Mouse (Mus musculus) lung, postnatal 0 days (tissue): Measurements from ENCODE around the gene Tnfaip3. TPM values are rescaled to one million over a fixed set of nuclear protein-coding genes. Genes with fewer than 3 reads are reported as not detected.
A peak's percentile ranks its signal among the peaks of the same experiment; 100 is the strongest.

Experiments
- ATAC-seq: fragments of 200-750 bp; cut with Nextera tagmentation; 2 replicates; pipeline ENCODE4 v1.8.0; 2017; ENCODE audit warnings: moderate library complexity
- DNase-seq: peaks from one replicate; pipeline ENCODE4 v3.0.0-alpha.2; 2016; ENCODE audit warnings: low spot score
- H3K27ac ChIP-seq: fragments of 300-500 bp; sonication (generic); 2 replicates; pipeline ENCODE4 v1.5.1; 2014; ENCODE audit warnings: antibody characterized with exemption, mild to moderate bottlenecking, low read length, mixed read lengths
- H3K27me3 ChIP-seq: fragments of 300-500 bp; sonication (generic); replicated peaks from 2 replicates; pipeline ENCODE4 v1.6.1; 2014; ENCODE audit warnings: low read length, mixed read lengths; ENCODE audit not compliant: insufficient read depth
- H3K36me3 ChIP-seq: fragments of 300-500 bp; sonication (generic); 2 replicates; pipeline ENCODE4 v1.6.1; 2014; ENCODE audit warnings: low read length, mixed read lengths; ENCODE audit not compliant: insufficient read depth
- H3K4me1 ChIP-seq: fragments of 300-500 bp; sonication (generic); 2 replicates; pipeline ENCODE4 v1.6.1; 2014; ENCODE audit warnings: antibody characterized with exemption, low read depth, low read length, mixed read lengths; ENCODE audit not compliant: insufficient read depth
- H3K4me2 ChIP-seq: fragments of 300-500 bp; sonication (generic); replicated peaks from 2 replicates; pipeline ENCODE4 v1.6.1; 2014; ENCODE audit warnings: low read depth, mild to moderate bottlenecking, low read length, moderate library complexity, mixed read lengths
- H3K4me3 ChIP-seq: fragments of 300-500 bp; sonication (generic); 2 replicates; pipeline ENCODE4 v1.5.1; 2014; ENCODE audit warnings: low read depth, low read length
- H3K9ac ChIP-seq: fragments of 300-500 bp; sonication (generic); replicated peaks from 2 replicates; pipeline ENCODE4 v1.6.1; 2014; ENCODE audit warnings: low read depth, mild to moderate bottlenecking
- H3K9me3 ChIP-seq: fragments of 300-500 bp; sonication (generic); 2 replicates; pipeline ENCODE4 v1.6.1; 2016; ENCODE audit warnings: low read length, mixed read lengths
- CTCF ChIP-seq: IDR thresholded peaks from 2 replicates; pipeline ENCODE4 v1.5.1; 2016; ENCODE audit warnings: antibody characterized with exemption, mild to moderate bottlenecking
- EP300 ChIP-seq: IDR thresholded peaks from 2 replicates; pipeline ENCODE4 v1.6.1; 2016; ENCODE audit warnings: antibody characterized with exemption, mild to moderate bottlenecking, control low read depth
- WGBS: fragments of 180-500 bp; shearing (Covaris S2); extraction: QIAGEN DNeasy Blood & Tissue Kit; methylation state at CpG from one replicate; pipeline ENCODE4 v1.1.7; 2014; 5-methylcytosine and 5-hydroxymethylcytosine counted together
- polyA plus RNA-seq: library from polyadenylated mRNA; unstranded; fragments of >200 nt; fragmentation: Nextera tagmentation; extraction: Ambion mirVana; gene quantifications from 2 replicates; pipeline ENCODE4 v1.2.1, GENCODE M21; 2015

The Tnfaip3 gene
- polyA plus RNA-seq, 1 experiment from 2014 or later: 4.9 TPM

DNA sequence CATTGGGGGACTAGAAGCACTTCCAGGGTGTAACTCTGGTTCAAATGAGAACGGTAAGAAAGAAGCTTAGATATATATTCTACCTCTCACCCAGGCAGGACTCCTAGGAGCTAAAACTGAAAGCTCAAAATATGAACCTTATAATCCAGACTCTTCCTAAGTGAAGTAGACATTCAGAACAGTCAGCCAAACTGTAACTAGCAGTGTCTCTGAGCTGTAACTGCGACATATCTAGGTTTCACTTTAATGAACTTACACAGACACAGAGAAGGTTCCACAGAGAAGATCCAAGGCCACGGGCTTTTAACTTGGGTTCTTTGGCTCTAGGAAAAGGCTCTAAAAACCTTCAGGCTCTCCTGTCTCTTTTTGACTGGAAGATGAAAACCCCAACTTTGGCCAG is 45.7 kb upstream of the Tnfaip3 start:
- Histone ChIP-seq H3K4me1 (no peaks in the 10 kb centered on the region), H3K9ac (no peak overlapping the region), H3K27me3 (no peaks in the 10 kb centered on the region), H3K4me3 (no peak overlapping the region), H3K4me2 (no peak overlapping the region), H3K27ac (no peak overlapping the region), H3K9me3 (no peaks in the 10 kb centered on the region), H3K36me3 (no peaks in the 10 kb centered on the region)
- ATAC-seq (no peak), DNase-seq (no peak)
- TF ChIP-seq CTCF: no peak
- no peak for TF ChIP-seq EP300
- 85% methylated on average over 3 of the region's 3 CpGs for WGBS

DNA sequence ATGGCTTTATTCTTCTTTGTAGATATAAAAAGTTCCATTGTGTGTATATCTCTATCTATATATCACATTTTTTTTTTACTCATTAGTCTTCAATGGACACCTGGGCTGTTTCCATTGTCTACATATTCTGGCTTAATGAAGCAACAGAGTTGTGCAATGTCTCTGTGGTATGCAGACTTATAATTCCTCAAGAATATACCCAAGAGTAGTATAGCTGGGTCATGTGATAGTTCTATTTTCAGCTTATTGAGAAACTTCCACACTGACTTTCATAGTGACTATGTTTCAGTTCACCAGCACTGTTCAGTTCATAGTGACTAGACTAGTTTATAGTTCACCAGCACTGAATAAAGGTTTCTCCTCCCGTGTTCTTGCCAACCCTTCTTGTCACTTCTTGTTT is 38.1 kb upstream of the Tnfaip3 start:
- Histone ChIP-seq H3K27me3 (no peaks in the 10 kb centered on the region), H3K4me2 (no peak overlapping the region), H3K9ac (no peak overlapping the region), H3K4me3 (no peak overlapping the region), H3K9me3 (no peaks in the 10 kb centered on the region), H3K4me1 (no peaks in the 10 kb centered on the region), H3K36me3 (no peaks in the 10 kb centered on the region), H3K27ac (no peak overlapping the region)
- no peak for ATAC-seq
- 84% methylated on average over 1 of the region's 1 CpGs for WGBS
- no peak for TF ChIP-seq EP300
- TF ChIP-seq CTCF: no peak
- peak; percentile 48 for DNase-seq

DNA sequence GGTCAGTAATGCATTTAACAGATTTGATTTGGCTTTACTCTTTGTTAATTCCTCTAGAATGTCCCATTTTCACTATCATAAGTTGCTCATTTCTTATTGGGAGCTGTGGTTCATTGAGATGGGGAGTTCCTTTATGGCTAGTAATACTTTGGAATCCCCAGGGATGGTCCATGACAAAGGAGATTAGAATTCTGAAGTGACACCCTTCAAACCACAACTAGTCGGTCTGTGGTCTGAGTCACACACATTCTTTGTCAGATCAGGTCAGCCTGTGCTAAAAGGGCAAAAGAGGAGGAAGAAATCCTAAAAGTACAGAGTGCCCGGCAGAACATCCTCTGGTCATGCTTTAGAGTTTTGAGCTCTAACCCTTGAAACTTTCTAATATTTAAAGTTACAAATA is 30.5 kb upstream of the Tnfaip3 start:
- Histone ChIP-seq H3K9ac (no peak overlapping the region), H3K36me3 (no peaks in the 10 kb centered on the region), H3K27ac (no peak overlapping the region), H3K9me3 (no peaks in the 10 kb centered on the region), H3K4me1 (no peaks in the 10 kb centered on the region), H3K27me3 (no peaks in the 10 kb centered on the region), H3K4me3 (no peak overlapping the region), H3K4me2 (no peak overlapping the region)
- ATAC-seq (no peak), DNase-seq (no peak)
- TF ChIP-seq CTCF (no peak), EP300 (no peak)
- WGBS: 46% methylated on average over 2 of the region's 2 CpGs

DNA sequence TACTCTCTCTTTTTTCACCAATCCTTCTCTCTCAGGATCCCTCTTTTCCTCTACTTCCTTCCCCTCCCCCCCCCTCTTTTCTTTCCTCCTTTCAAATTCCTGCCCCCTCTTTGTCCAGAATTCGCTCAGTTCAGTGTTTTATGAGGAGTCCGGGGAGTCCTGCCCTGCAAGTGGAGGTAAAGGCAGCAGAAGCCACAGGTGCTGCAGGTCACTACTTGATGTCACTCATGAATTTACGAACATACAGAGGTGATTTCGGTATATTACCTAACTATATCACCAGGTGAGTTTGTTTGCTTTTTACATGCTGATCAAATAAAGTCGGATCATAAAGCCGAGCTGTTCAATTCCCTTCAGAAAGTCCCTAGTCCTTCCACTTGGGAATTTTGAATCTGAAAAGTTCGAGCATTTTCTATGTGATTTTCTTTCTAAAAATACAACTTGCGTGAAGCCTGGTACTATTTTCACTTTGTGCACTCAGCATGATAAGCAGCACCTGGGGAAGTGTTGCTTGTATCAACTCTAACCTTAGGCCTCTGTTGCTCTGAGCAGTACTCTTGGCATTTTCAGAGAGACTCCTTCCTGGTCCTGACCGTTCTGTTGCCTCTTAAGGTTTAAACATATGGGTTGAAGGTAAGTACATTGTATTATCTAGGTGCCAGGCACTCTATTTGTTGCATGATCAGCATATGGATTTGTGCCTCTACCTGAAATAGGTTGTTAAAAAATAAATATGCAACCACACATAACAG is 29.5 kb upstream of the Tnfaip3 start:
- no peak for TF ChIP-seq EP300
- no peak for TF ChIP-seq CTCF
- H3K9me3 ChIP-seq: no peaks in the 10 kb centered on the region
- no peak overlapping the region for H3K27ac ChIP-seq
- no peaks in the 10 kb centered on the region for H3K27me3 ChIP-seq
- ATAC-seq (no peak), DNase-seq (no peak)
- no peak overlapping the region for H3K4me2 ChIP-seq
- H3K4me3 ChIP-seq: no peak overlapping the region
- no peaks in the 10 kb centered on the region for H3K36me3 ChIP-seq
- 60% methylated on average over 9 of the region's 9 CpGs for WGBS
- no peak overlapping the region for H3K9ac ChIP-seq
- H3K4me1 ChIP-seq: no peaks in the 10 kb centered on the region

DNA sequence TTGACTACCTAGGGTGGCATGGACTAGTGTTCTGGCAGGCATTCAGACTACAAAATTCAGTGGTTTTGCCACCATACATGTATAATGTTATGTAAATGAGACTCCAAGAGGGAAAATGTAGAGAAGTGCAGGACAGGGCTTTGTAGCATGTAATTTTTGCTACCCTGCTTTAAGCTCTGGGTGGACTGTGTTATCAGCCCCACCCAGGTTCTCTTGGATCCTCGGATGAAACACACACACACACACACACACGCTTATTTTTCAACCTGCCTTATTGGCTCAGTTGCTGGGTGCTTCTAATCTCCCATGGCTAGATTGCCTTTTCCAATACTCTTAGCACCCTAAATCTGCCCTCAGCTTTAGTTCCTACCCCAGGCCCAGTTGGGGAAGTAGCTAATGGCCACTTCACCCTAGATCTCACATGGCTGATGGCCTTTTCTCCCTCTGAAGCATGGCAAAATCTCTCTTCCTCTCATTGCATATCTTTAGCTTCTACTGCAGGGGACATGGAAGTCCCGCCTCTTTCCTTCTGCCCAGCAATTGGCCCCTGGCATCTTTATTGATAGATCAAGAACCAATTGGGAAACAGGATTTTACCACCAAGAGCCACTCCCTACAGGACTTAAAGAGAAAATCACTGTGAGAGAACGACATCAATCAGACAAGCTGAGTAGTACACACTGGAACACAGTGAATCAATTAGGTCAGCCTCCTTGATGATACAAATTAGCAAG is 28.2 kb upstream of the Tnfaip3 start:
- H3K36me3 ChIP-seq: no peaks in the 10 kb centered on the region
- no peak overlapping the region for H3K27ac ChIP-seq
- ATAC-seq (peak; percentile 41), DNase-seq (peak; percentile 60)
- WGBS: 61% methylated on average over 4 of the region's 4 CpGs
- no peak overlapping the region for H3K4me2 ChIP-seq
- no peak for TF ChIP-seq CTCF
- TF ChIP-seq EP300: no peak
- no peak overlapping the region for H3K4me3 ChIP-seq
- no peaks in the 10 kb centered on the region for H3K27me3 ChIP-seq
- H3K4me1 ChIP-seq: no peaks in the 10 kb centered on the region
- no peaks in the 10 kb centered on the region for H3K9me3 ChIP-seq
- H3K9ac ChIP-seq: no peak overlapping the region

DNA sequence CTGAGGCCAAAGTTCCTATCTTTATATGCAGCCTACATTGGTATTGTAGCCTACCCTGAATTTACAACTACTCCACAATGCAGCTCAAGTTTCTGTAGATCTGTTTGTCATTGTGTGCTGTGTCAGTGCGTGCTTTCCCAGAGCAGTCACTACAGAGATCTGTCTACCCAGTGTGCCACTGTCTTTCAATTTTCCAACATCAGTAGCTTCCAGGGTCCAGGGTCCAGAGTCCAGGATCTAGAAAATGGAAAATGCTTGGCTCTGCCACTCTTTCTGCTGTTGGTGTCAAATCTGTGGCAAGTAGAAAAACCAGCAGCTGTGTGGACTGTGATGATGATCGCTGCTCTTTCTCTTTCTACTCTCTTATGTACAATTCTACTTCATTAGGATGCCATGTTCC is 24.7 kb upstream of the Tnfaip3 start:
- DNase-seq (no peak), ATAC-seq (no peak)
- no peak overlapping the region for H3K9ac ChIP-seq
- no peaks in the 10 kb centered on the region for H3K36me3 ChIP-seq
- H3K4me3 ChIP-seq: no peak overlapping the region
- H3K27me3 ChIP-seq: no peaks in the 10 kb centered on the region
- 89% methylated on average over 2 of the region's 2 CpGs for WGBS
- no peaks in the 10 kb centered on the region for H3K9me3 ChIP-seq
- TF ChIP-seq EP300 (no peak), CTCF (no peak)
- no peak overlapping the region for H3K4me2 ChIP-seq
- 0 out of 2 replicates have a peak, but pooled peaks cover under 1% of the 10 kb centered on the region for H3K4me1 ChIP-seq
- no peak overlapping the region for H3K27ac ChIP-seq
